Mouse (Mus musculus): ENCODE results near the gene Ccdc39. TPM values are rescaled to one million over a fixed set of nuclear protein-coding genes. Genes with fewer than 3 reads are reported as not detected.

Gene Ccdc39
- polyA plus RNA-seq (2012; fragmentation: generic; extraction: Trizol) = 0.18 TPM
- long read RNA-seq, experiment 1 = 0 reads
- long read RNA-seq, experiment 2, partial matches to known transcripts = 1 of 3 reads
- long read RNA-seq, experiment 2, other reads (novel, unspliced or antisense) = 1 of 3 reads

DNA sequence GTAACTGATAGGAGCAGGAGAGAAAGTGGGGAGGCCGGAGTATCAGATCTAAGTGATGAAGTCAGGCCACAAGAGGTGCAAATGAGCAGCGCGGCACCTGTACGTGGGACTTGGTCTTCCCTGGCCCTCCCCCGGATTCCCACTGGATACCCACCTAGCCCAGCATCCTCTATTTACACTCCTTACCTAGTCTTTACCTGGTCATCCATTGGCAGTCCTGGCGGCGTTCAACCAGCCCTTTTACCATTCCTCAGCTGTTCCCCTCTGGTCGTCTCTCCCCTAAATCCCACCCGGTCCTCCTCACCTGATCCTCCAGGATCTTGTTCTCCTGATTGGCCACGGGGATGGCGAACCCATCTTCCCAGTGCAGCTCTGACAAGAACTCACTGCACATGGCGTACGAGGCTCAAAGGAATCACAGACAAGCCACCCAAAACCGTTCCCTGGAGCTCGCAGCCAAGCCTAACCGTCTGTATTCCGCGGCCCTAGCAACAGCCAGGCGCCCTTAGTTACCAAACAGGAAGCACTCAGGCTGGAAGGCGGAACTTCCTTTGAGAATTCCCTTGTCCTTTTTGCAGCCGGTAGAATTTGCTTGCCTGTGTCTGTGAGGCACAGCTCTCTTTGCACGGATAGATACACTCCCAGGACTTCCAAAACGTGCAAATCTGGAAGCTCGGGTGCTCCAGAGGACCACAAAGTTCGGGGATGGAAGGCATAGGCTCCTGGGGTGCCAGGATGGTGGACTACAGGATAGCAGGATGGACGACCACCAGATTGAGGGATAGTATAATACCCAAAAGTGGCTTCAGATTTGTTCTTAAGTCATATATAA lies at the start of gene Ccdc39:
Gene Ccdc39 (minus strand): TSS at position 510 of the 832 bp plus-strand sequence.
- TF ChIP-seq USF1 (IDR thresholded peaks at IDR 0.05; ENCODE audit: low read depth) = no peak
- TF ChIP-seq MAX (IDR thresholded peaks at IDR 0.05) = no peak
- no peak for TF ChIP-seq MYOG (IDR thresholded peaks at IDR 0.05; ENCODE audit: control insufficient read depth, extremely low read depth, insufficient read length)
- no peak for TF ChIP-seq CEBPB (IDR thresholded peaks at IDR 0.05; ENCODE audit: low read depth)
- no peak for TF ChIP-seq CTCF (IDR thresholded peaks at IDR 0.05; ENCODE audit: control insufficient read depth, insufficient read depth, insufficient read length)
- no peak for TF ChIP-seq FOSL1 (IDR thresholded peaks at IDR 0.05; ENCODE audit: insufficient read depth, low read length, poor library complexity, severe bottlenecking)
- no peak for TF ChIP-seq MYOD1 (IDR thresholded peaks at IDR 0.05; ENCODE audit: control insufficient read depth, insufficient read length, low read depth)
- H3K4me3 ChIP-seq (ENCODE audit: insufficient read depth, poor library complexity, severe bottlenecking) = peak within 1 kb of the TSS; percentile 19
- no peaks in the 10 kb centered on the region for H3K36me3 ChIP-seq (ENCODE audit: control insufficient read depth, insufficient read depth)
- H3ac ChIP-seq (ENCODE audit: control insufficient read depth, insufficient read length, low read depth) = peak within 1 kb of the TSS; percentile 54
- no peaks in the 10 kb centered on the region for H3K27me3 ChIP-seq (ENCODE audit: control insufficient read depth, insufficient read depth, insufficient read length)
- no peaks in the 10 kb centered on the region for H3K79me2 ChIP-seq (ENCODE audit: control insufficient read depth, insufficient read depth)
- H3K79me3 ChIP-seq (ENCODE audit: low read depth) = no peaks in the 10 kb centered on the region

DNA sequence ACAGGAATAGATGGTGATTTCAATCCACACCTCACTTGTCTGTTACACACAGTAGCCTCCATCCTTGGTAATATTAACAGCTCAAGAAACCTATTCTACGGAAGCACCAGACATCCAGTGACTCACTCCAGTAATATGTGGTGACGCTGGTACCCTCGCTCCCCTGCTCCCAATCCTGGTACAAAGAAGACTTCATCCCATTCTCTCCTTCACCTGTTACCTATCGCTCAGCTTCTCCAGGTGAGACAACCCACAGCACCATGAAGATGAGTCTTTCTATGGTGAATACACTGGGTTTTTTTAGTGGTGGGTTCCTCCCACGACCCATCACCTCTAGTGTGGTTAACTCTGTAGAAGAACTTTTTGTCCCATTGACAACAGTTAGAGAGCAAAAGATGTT lies 49.3 kb upstream of the Ccdc39 start:
- TF ChIP-seq CTCF (IDR thresholded peaks at IDR 0.05; ENCODE audit: control insufficient read depth, insufficient read depth, insufficient read length) = no peak
- no peak for TF ChIP-seq MYOD1 (IDR thresholded peaks at IDR 0.05; ENCODE audit: control insufficient read depth, insufficient read length, low read depth)
- Histone ChIP-seq H3ac (ENCODE audit: control insufficient read depth, insufficient read length, low read depth) (no peak overlapping the region), H3K79me2 (ENCODE audit: control insufficient read depth, insufficient read depth) (no peaks in the 10 kb centered on the region), H3K27me3 (ENCODE audit: control insufficient read depth, insufficient read depth, insufficient read length) (no peaks in the 10 kb centered on the region), H3K36me3 (ENCODE audit: control insufficient read depth, insufficient read depth) (no peaks in the 10 kb centered on the region), H3K79me3 (ENCODE audit: low read depth) (no peaks in the 10 kb centered on the region), H3K4me3 (ENCODE audit: insufficient read depth, poor library complexity, severe bottlenecking) (no peak overlapping the region)

GRCm38 (mm10) chr3:33887438-33887837 lies 43.3 kb upstream of the Ccdc39 start:
- Histone ChIP-seq H3K27me3 (ENCODE audit: control insufficient read depth, insufficient read depth, insufficient read length) (no peaks in the 10 kb centered on the region), H3K79me2 (ENCODE audit: control insufficient read depth, insufficient read depth) (no peaks in the 10 kb centered on the region), H3K4me3 (ENCODE audit: insufficient read depth, poor library complexity, severe bottlenecking) (no peak overlapping the region), H3ac (ENCODE audit: control insufficient read depth, insufficient read length, low read depth) (no peak overlapping the region), H3K79me3 (ENCODE audit: low read depth) (no peaks in the 10 kb centered on the region), H3K36me3 (ENCODE audit: control insufficient read depth, insufficient read depth) (no peaks in the 10 kb centered on the region)
- TF ChIP-seq MYOG (IDR thresholded peaks at IDR 0.05; ENCODE audit: control insufficient read depth, extremely low read depth, insufficient read length) (no peak), FOSL1 (IDR thresholded peaks at IDR 0.05; ENCODE audit: insufficient read depth, low read length, poor library complexity, severe bottlenecking) (no peak), MAX (IDR thresholded peaks at IDR 0.05) (no peak), CEBPB (IDR thresholded peaks at IDR 0.05; ENCODE audit: low read depth) (no peak), MYOD1 (IDR thresholded peaks at IDR 0.05; ENCODE audit: control insufficient read depth, insufficient read length, low read depth) (no peak), USF1 (IDR thresholded peaks at IDR 0.05; ENCODE audit: low read depth) (no peak), CTCF (IDR thresholded peaks at IDR 0.05; ENCODE audit: control insufficient read depth, insufficient read depth, insufficient read length) (no peak)

- TF ChIP-seq MAX (IDR thresholded peaks at IDR 0.05) (no peak), CTCF (IDR thresholded peaks at IDR 0.05; ENCODE audit: control insufficient read depth, insufficient read depth, insufficient read length) (no peak), MYOD1 (IDR thresholded peaks at IDR 0.05; ENCODE audit: control insufficient read depth, insufficient read length, low read depth) (no peak), USF1 (IDR thresholded peaks at IDR 0.05; ENCODE audit: low read depth) (no peak), MYOG (IDR thresholded peaks at IDR 0.05; ENCODE audit: control insufficient read depth, extremely low read depth, insufficient read length) (no peak), FOSL1 (IDR thresholded peaks at IDR 0.05; ENCODE audit: insufficient read depth, low read length, poor library complexity, severe bottlenecking) (no peak), CEBPB (IDR thresholded peaks at IDR 0.05; ENCODE audit: low read depth) (no peak)
Observed at GRCm38 (mm10) chr3:33883105-33883504, 39.0 kb upstream of the Ccdc39 start.

GRCm38 (mm10) chr3:33882695-33883094 lies 38.6 kb upstream of the Ccdc39 start:
- no peaks in the 10 kb centered on the region for H3K79me3 ChIP-seq (ENCODE audit: low read depth)
- no peaks in the 10 kb centered on the region for H3K79me2 ChIP-seq (ENCODE audit: control insufficient read depth, insufficient read depth)
- no peaks in the 10 kb centered on the region for H3K27me3 ChIP-seq (ENCODE audit: control insufficient read depth, insufficient read depth, insufficient read length)
- H3K36me3 ChIP-seq (ENCODE audit: control insufficient read depth, insufficient read depth) = no peaks in the 10 kb centered on the region
- TF ChIP-seq FOSL1 (IDR thresholded peaks at IDR 0.05; ENCODE audit: insufficient read depth, low read length, poor library complexity, severe bottlenecking) (no peak), CTCF (IDR thresholded peaks at IDR 0.05; ENCODE audit: control insufficient read depth, insufficient read depth, insufficient read length) (no peak), CEBPB (IDR thresholded peaks at IDR 0.05; ENCODE audit: low read depth) (no peak), MAX (IDR thresholded peaks at IDR 0.05) (no peak), MYOG (IDR thresholded peaks at IDR 0.05; ENCODE audit: control insufficient read depth, extremely low read depth, insufficient read length) (no peak), USF1 (IDR thresholded peaks at IDR 0.05; ENCODE audit: low read depth) (no peak), MYOD1 (IDR thresholded peaks at IDR 0.05; ENCODE audit: control insufficient read depth, insufficient read length, low read depth) (no peak)
- H3K4me3 ChIP-seq (ENCODE audit: insufficient read depth, poor library complexity, severe bottlenecking) = no peak overlapping the region
- no peak overlapping the region for H3ac ChIP-seq (ENCODE audit: control insufficient read depth, insufficient read length, low read depth)

More at GRCm38 (mm10) chr3:33883105-33883504, 39.0 kb upstream of the Ccdc39 start:
- Histone ChIP-seq H3ac (ENCODE audit: control insufficient read depth, insufficient read length, low read depth) (no peak overlapping the region), H3K27me3 (ENCODE audit: control insufficient read depth, insufficient read depth, insufficient read length) (no peaks in the 10 kb centered on the region), H3K79me2 (ENCODE audit: control insufficient read depth, insufficient read depth) (no peaks in the 10 kb centered on the region), H3K36me3 (ENCODE audit: control insufficient read depth, insufficient read depth) (no peaks in the 10 kb centered on the region), H3K4me3 (ENCODE audit: insufficient read depth, poor library complexity, severe bottlenecking) (no peak overlapping the region), H3K79me3 (ENCODE audit: low read depth) (no peaks in the 10 kb centered on the region)
